Mouse (Mus musculus): Measurements from ENCODE around the gene Tmed1. TPM values are rescaled to one million over a fixed set of nuclear protein-coding genes. Genes with fewer than 3 reads are reported as not detected.
"Not testable (repeated sequence)": the region's sequence is repeated elsewhere in the genome, so short reads cannot be mapped to it uniquely, and the experiment has no call there.

The Tmed1 gene
- polyA plus RNA-seq, 2 experiments, result 16.3 to 24.8 TPM

GRCm38 (mm10) chr9:21496308-21497049 is 13.6 kb downstream of the Tmed1 start:
- Histone ChIP-seq H3K4me1 (replicated peaks; ENCODE audit: control insufficient read depth in 2 of 2, insufficient read depth in 2 of 2, low read length in 1 of 2) (no peaks in the 10 kb centered on the region), H3K9ac (replicated peaks) (no peak overlapping the region), H3K4me2 (ENCODE audit: low read depth) (no peak overlapping the region), H3K27ac (no peak overlapping the region), H3K27me3 (ENCODE audit: control insufficient read depth, insufficient read depth, low read length) (no peaks in the 10 kb centered on the region), H3K9me3 (ENCODE audit: control insufficient read depth, low read length) (no peaks in the 10 kb centered on the region), H3K36me3 (replicated peaks; ENCODE audit: control insufficient read depth, insufficient read depth, low read depth) (peaks cover 18% of the 10 kb centered on the region), H3K4me3 (ENCODE audit: insufficient read depth in 1 of 2, low read depth in 2 of 2, low read length in 2 of 2) (no peak overlapping the region)
- WGBS (ENCODE audit: insufficient replicate concordance), result 87% methylated on average over 19 of the region's 19 CpGs
- DNase-seq (ENCODE audit: low read depth in 3 of 3, low spot score in 3 of 3) (no peak), ATAC-seq (ENCODE audit: insufficient read depth) (no peak)
- TF ChIP-seq EP300 (IDR thresholded peaks at IDR 0.05; ENCODE audit: low read depth) (no peak), CTCF (IDR thresholded peaks at IDR 0.05; ENCODE audit: low read depth) (no peak)

GRCm38 (mm10) chr9:21494726-21495125 is 15.3 kb downstream of the Tmed1 start:
- H3K27me3 ChIP-seq (ENCODE audit: control insufficient read depth, insufficient read depth, low read length), result no peaks in the 10 kb centered on the region
- H3K9me3 ChIP-seq (ENCODE audit: control insufficient read depth, low read length), result no peaks in the 10 kb centered on the region
- no peaks in the 10 kb centered on the region for H3K4me1 ChIP-seq (replicated peaks; ENCODE audit: control insufficient read depth in 2 of 2, insufficient read depth in 2 of 2, low read length in 1 of 2)
- no peak for DNase-seq (ENCODE audit: low read depth in 3 of 3, low spot score in 3 of 3)
- TF ChIP-seq EP300 (IDR thresholded peaks at IDR 0.05; ENCODE audit: low read depth), result no peak
- no peak for TF ChIP-seq CTCF (IDR thresholded peaks at IDR 0.05; ENCODE audit: low read depth)
- no peak overlapping the region for H3K27ac ChIP-seq
- ATAC-seq (ENCODE audit: insufficient read depth), result no peak
- H3K4me3 ChIP-seq (ENCODE audit: insufficient read depth in 1 of 2, low read depth in 2 of 2, low read length in 2 of 2), result no peak overlapping the region
- no peak overlapping the region for H3K4me2 ChIP-seq (ENCODE audit: low read depth)
- H3K36me3 ChIP-seq (replicated peaks; ENCODE audit: control insufficient read depth, insufficient read depth, low read depth), result peaks cover 14% of the 10 kb centered on the region
- no peak overlapping the region for H3K9ac ChIP-seq (replicated peaks)
- 78% methylated on average over 9 of the region's 9 CpGs for WGBS (ENCODE audit: insufficient replicate concordance)

GRCm38 (mm10) chr9:21493907-21494306 is 16.1 kb downstream of the Tmed1 start:
- H3K27me3 ChIP-seq (ENCODE audit: control insufficient read depth, insufficient read depth, low read length), result no peaks in the 10 kb centered on the region
- peaks cover 11% of the 10 kb centered on the region for H3K36me3 ChIP-seq (replicated peaks; ENCODE audit: control insufficient read depth, insufficient read depth, low read depth)
- H3K9me3 ChIP-seq (ENCODE audit: control insufficient read depth, low read length), result no peaks in the 10 kb centered on the region
- 70% methylated on average over 2 of the region's 2 CpGs for WGBS (ENCODE audit: insufficient replicate concordance)
- no peak overlapping the region for H3K9ac ChIP-seq (replicated peaks)
- TF ChIP-seq CTCF (IDR thresholded peaks at IDR 0.05; ENCODE audit: low read depth), result no peak
- TF ChIP-seq EP300 (IDR thresholded peaks at IDR 0.05; ENCODE audit: low read depth), result no peak
- H3K4me2 ChIP-seq (ENCODE audit: low read depth), result no peak overlapping the region
- no peak overlapping the region for H3K27ac ChIP-seq
- no peak overlapping the region for H3K4me3 ChIP-seq (ENCODE audit: insufficient read depth in 1 of 2, low read depth in 2 of 2, low read length in 2 of 2)
- H3K4me1 ChIP-seq (replicated peaks; ENCODE audit: control insufficient read depth in 2 of 2, insufficient read depth in 2 of 2, low read length in 1 of 2), result no peaks in the 10 kb centered on the region
- no peak for ATAC-seq (ENCODE audit: insufficient read depth)
- DNase-seq (ENCODE audit: low read depth in 3 of 3, low spot score in 3 of 3), result no peak

- TF ChIP-seq CTCF (IDR thresholded peaks at IDR 0.05; ENCODE audit: low read depth), result no peak
- no peak for TF ChIP-seq EP300 (IDR thresholded peaks at IDR 0.05; ENCODE audit: low read depth)
- no peak for DNase-seq (ENCODE audit: low read depth in 3 of 3, low spot score in 3 of 3)
- no peak overlapping the region for H3K9ac ChIP-seq (replicated peaks)
- no peak overlapping the region for H3K27ac ChIP-seq
- no peaks in the 10 kb centered on the region for H3K4me1 ChIP-seq (replicated peaks; ENCODE audit: control insufficient read depth in 2 of 2, insufficient read depth in 2 of 2, low read length in 1 of 2)
- H3K9me3 ChIP-seq (ENCODE audit: control insufficient read depth, low read length), result no peaks in the 10 kb centered on the region
- H3K27me3 ChIP-seq (ENCODE audit: control insufficient read depth, insufficient read depth, low read length), result no peaks in the 10 kb centered on the region
- no peak overlapping the region for H3K4me3 ChIP-seq (ENCODE audit: insufficient read depth in 1 of 2, low read depth in 2 of 2, low read length in 2 of 2)
- peaks cover 15% of the 10 kb centered on the region for H3K36me3 ChIP-seq (replicated peaks; ENCODE audit: control insufficient read depth, insufficient read depth, low read depth)
- ATAC-seq (ENCODE audit: insufficient read depth), result no peak
- 87% methylated on average over 9 of the region's 9 CpGs for WGBS (ENCODE audit: insufficient replicate concordance)
- no peak overlapping the region for H3K4me2 ChIP-seq (ENCODE audit: low read depth)
Measured at GRCm38 (mm10) chr9:21490696-21491095, 19.4 kb downstream of the Tmed1 start.

GRCm38 (mm10) chr9:21488246-21488645 is 21.8 kb downstream of the Tmed1 start:
- not testable (repeated sequence) for H3K4me1 ChIP-seq (replicated peaks; ENCODE audit: control insufficient read depth in 2 of 2, insufficient read depth in 2 of 2, low read length in 1 of 2); H3K9me3 ChIP-seq (ENCODE audit: control insufficient read depth, low read length); H3K4me2 ChIP-seq (ENCODE audit: low read depth); H3K27ac ChIP-seq; H3K4me3 ChIP-seq (ENCODE audit: insufficient read depth in 1 of 2, low read depth in 2 of 2, low read length in 2 of 2); ATAC-seq (ENCODE audit: insufficient read depth); DNase-seq (ENCODE audit: low read depth in 3 of 3, low spot score in 3 of 3); H3K9ac ChIP-seq (replicated peaks); H3K27me3 ChIP-seq (ENCODE audit: control insufficient read depth, insufficient read depth, low read length)
- WGBS (ENCODE audit: insufficient replicate concordance), result 87% methylated on average over 1 of the region's 2 CpGs
- H3K36me3 ChIP-seq (replicated peaks; ENCODE audit: control insufficient read depth, insufficient read depth, low read depth), result peaks cover 24% of the 10 kb centered on the region

All from liver, embryonic 14.5 days (tissue).